Mouse (Mus musculus) retina, embryonic 14.5 days (tissue): Measurements from ENCODE around the gene Cacng8.

ENCODE experiments used
- DNase-seq: peaks from one replicate; pipeline ENCODE4 v3.0.0-alpha.2; 2015; ENCODE audit warnings: low spot score

Cacng8 gene

DNA sequence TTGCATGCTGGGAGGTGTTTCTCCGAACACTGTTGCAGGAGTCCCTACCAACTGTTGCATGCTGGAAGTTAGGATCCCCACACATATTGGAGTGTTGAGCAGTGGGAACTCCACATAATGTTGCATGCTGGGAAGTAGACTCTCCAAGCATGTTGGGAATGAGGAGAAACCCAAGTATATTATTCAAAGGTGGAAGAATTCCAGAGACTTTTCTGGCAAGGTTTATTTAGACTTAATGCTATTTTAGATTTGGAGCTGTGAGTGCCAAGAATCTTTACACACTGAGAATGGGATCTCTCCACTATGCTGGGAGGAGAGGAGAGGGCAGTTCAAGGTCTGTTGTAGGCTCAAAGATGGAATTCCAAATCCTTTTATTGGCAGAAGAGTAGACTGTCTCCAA is 41.6 kb downstream of the Cacng8 start:
- DNase-seq = no peak

DNA sequence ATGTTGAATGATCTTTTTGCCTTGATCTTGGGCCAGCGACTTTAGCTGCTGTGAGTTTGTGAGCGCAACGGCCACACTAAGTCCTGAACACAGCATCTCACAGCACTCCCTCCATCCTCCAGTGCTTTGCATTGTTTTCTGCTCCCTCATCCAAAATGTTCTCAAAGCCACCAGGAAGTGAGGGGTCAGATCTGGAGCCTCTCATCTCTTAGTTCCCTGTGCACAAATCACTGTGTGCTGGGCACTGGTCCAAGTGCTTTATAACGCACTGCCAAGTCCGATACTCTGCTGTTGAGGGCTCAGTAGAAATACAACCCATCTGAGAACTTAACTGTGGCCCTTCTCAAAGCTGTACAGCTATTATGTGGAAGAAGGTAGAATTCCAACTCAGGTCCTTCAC is 47.5 kb downstream of the Cacng8 start:
- DNase-seq = no peak

DNA sequence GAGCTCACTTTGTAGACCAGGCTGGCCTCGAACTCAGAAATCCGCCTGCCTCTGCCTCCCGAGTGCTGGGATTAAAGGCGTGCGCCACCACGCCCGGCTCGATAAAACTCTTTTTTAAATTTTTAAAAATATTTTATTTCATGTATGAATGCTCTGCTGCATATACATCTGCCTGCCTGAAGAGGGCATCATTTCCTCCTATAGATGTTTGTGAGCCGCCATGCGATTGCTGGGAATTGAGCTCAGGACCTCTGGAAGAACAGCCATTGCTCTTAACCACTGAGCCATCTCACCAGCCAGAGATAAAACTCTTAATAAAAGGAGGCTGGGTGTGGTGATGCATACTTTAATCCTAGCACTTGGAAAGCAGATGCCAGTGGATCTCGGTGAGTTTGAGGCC is 49.5 kb downstream of the Cacng8 start:
- no peak for DNase-seq

DNA sequence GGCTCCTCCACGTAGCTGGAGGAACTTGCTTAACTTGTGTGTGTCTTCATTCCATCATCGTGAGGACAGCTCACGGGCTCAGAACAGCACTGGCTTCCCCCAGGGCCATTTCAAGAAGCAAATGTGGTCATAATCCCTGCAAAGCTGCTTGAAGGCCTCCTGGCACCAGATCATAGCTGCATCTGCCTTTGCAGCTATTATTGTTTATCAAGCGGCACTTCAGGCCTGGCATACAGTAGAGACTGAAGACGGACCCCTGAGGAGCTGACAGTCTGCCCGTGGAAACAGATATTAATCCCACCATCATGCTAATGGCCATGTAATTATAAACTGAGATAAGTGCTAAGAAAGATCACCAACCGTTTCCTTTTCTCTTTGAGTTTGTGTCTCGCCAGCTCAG is 50.0 kb downstream of the Cacng8 start:
- no peak for DNase-seq

DNA sequence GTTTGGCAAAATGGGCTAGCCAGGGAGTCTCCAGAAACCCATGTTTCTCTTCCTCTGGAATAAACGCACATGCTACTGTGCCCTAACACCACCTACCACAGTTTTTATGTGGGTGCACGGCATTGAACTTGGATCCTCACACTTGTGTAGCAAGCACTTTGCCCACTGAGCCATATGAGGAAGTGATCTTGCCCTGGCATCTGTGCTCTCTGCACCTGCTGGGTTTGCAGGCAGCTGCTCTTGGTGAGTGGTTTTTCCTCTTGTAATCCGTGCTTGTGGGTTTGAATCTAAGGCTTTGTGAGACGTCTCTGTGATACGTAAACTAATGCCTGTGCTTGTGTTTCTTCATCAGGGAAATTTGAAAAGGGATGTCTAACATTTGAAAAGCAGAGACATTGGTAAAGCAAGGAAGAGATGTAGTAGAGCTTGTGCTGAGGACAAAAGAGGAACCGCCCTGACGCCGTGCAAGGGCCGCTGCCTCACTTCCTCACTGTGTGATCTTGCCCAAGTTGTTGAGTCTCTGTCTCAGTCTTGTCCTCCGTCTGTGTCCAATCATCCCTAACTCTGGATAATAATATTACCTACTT is 52.1 kb downstream of the Cacng8 start:
- no peak for DNase-seq

DNA sequence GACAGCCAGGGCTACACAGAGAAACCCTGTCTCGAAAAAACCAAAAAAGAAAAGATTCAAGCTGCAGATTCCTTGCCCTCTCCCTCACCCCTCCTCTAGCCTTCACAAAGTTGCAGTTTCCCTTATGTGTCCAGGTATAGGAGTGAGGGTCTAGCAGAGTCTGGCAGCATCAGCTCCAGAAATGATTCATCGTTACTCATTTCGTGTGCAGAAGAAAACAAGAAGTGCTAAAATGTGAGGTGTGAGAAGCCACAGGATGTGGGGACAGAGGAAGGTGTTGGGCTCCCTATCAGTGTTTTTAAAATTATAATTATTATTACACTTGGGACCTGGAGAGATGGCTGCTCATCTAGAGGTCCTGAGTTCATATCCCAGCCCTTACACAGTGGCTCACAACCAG is 54.2 kb downstream of the Cacng8 start:
- DNase-seq = no peak

DNA sequence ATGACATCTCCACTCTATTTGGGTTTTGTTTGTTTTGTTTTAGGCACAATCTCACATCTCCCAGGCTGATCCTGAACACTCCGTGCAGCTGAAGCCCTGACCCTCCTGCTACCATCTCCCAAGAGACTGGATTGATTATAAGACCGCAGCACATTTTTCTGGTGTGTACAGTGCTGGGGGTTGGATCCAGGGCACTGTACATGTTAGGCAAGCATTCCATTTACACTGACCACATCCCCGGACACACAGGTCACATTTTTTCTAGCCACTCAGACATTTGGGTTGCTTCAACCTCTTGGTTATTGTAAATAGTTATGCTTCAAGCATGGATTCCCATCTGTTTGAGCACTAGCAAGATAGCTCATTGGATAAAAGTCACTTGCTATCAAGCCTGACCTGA is 56.1 kb downstream of the Cacng8 start:
- no peak for DNase-seq

DNA sequence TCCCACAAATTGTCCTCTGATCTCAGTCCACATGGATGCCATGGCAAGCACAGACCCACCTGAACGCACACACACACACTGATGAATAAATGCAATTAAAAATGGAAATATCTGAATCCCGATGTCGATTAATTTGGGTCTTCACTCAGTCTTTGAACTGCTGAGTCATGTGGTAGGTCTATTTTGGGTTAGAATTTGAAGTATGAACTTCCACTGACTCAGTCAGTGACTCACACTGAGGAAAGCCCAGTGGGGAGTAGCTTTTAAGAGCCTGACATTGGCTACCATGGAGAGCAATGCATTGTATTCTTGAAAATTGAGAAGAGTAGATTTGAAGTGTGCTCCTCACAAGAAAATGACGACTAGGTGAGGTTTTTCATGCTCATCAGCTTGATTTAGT is 56.5 kb downstream of the Cacng8 start:
- DNase-seq = no peak

DNA sequence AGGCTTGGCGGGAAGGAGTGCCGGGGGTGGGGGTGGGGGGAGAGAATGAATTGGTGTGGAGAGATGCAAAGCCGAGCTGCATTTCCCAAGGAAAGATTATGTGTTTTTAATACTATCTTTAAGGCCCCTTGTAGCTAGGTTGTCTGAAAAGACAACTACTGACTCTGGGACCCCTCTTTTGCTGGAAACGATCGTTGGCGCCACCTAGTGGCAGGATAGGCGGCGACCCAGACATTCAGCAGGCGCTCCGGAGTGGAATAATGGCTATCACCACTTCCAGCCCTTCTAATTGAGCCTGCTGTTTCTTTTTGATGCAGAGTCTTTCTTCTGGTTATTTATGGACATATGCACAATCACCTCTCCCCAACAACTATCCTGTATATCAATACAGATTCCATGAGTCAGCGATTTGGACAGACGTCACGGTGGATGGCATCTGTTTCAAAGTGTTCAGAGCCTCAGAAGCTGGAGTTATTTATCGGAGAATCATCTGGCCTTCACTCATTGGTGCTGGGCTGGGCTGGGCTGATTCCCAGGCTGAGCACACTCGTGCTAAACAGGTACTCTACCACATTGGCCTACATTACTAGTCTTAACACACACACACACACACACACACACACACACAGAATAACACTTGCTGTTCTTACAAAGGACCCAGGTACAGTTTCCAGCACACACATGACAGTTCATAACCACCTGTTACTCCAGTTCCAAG is 58.4 kb downstream of the Cacng8 start:
- DNase-seq = peak; percentile 83

DNA sequence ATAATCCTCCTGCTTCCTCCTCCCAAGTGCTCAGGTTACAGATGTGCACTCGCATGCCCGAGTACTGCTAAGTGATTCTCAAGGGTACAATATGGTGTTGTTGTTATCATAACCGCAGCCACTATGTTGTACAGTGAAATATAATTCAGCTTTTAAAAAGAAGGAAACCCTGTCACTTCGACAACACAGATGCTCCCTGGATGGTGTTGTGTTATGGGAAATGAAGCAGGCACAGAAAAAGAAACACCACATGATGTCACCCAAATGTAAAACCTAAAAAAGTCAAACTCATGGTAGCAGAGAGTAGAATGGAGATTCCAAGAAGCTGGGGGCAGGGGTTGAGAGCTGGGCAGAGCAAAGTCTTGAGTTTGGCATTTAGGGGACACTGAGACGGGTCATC is 60.2 kb downstream of the Cacng8 start:
- no peak for DNase-seq

DNA sequence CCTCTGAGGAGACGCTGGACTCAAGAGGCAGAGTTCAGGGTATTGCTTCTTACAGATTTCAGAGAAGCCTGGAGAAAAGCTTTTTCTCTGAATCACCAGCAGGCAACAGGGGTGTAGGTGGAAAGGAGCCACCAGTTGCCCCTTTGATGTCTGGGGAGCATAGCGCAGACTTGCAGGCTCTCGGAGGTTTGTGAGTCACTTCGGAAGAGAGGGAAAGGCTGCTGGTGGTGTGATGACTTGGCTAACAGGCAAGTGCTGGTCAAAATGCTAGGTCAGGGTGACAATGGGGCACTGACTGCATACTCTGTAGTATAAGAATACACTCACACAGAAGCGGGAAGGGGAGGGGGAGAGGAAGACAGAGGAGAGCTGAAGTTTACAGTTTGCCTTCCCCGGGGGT is 60.7 kb downstream of the Cacng8 start:
- no peak for DNase-seq

DNA sequence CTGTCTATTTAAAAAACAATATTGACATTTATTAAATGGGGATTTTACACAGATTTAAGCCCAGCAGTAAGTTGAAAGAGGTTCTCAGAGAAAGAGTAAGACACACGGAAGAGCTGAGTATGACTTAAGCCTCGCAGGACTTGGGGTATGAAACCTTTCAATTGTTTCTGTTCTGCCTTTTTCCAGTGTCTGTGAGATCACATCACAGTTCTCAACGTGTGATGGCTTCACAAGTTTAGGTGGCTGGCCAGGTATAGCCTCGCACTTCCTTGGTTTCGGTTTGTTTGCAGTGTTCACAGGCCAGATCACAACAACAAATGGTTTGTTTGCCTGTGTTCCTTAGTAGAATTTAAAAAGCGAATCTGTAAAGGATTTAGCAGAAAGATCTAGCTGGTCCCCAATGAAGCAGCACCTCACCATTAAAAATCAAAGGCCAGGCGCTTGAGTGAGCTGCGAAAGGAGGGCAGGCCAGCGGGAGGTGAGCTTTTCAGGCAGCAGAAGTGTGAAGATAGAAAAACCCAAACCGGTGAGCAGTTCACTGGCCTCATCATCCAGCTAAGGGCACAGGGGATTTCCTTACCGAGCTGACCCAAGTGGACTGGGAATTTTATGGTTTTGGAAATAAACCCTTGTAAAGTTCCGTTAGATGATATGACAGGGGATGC is 62.5 kb downstream of the Cacng8 start:
- DNase-seq = no peak

DNA sequence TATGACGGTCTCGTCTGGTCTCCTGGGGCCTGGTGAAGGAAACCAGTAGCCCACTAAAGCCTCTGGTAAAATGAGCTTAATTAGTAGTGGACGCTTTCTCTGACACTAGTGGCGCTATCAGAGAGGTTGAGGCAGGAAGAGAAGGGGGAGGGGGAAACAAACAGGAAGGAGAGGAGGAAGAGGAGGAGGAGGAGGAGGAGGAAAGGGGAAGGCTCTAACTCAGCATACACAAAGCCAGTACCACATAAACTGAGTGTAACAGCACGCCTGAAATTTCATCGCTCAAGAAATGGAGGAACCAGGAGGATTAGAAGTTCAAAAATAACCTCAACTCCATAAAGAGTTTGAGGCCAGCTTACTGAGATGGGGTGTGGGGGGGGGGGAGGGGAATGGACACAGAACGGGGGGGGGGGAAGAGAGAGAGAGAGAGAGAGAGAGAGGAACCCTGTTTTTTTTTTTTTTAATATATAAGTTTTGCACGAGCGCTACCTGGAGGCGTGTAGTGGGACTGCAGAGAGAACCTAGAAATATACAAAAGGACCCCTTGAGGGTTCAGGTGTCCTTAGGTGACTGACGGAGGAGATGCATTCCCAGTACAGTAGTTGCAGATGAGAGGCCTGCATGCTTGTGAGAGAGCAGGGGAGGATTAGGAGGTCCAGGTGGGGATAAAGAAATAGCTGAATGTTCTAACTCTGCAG is 63.2 kb downstream of the Cacng8 start:
- peak; percentile 45 for DNase-seq

DNA sequence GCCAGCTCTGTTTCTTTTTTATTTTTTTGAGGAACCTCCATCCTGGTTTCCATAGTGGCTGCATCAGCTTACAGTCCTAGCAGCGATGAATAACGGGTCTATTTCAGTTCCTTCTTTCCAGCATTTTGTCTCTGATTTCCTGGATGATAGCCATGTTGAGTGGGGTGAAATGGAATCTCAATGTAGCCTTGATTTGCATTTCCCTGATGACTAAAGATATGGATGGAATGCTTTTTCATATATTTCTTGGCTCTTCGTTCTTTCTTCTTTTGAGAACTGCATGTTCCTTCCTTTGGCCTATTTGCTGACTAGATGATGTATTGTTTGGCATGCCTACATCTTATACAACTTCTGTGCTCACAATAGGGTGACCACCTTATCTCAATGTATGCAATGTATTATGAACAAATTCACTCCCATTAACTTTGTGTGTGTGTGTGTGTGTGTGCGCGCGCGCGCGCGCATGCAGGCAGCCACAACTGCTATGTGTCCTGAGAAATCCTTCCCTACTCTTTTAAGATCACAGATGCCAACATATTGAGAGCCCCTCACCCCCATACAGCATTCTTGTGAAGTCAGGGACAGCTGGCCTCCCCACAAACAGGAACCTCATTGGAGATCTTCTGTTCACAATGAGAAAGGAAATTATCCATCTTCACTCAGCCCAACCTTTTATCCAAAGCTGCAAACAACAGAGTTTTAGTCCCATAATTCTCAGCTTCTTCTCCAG is 66.8 kb downstream of the Cacng8 start:
- DNase-seq = no peak

DNA sequence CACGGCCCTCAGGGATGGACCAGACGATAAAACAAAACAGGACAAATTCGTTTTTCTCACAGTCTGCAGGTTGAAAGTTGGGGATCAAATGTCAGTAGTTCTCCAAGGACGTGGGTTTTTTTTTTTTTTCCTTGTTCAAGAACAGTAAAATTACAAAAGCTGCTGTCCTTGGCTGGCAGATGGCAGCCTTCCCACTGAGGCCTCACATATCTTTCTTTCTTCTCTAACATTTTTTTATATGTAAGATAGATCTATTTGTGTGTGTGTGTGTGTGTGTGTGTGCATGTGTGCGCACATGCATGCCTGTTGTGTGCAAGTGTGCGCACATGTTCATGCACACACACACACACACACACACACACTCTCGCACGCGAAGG is 67.3 kb downstream of the Cacng8 start:
- DNase-seq = no peak

DNA sequence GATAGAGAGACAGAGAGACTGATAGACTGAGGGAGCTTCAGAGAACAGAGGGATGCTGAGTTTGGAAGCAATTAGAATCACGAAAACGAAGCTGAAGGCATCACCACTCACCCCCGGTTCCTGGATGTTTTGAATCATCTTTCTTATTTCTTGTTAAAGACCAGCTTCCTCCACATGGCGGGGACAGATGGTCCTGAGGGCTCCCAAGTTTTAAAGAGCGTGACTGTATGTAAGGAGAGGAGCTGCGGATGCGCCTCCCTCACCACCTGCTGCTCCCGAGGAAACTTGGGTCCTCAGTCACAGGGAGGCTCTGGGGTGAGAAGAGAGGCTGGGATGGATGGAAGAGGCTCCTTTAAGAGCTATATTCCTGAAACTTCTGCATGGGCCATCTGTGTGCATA is 69.8 kb downstream of the Cacng8 start:
- DNase-seq = no peak

DNA sequence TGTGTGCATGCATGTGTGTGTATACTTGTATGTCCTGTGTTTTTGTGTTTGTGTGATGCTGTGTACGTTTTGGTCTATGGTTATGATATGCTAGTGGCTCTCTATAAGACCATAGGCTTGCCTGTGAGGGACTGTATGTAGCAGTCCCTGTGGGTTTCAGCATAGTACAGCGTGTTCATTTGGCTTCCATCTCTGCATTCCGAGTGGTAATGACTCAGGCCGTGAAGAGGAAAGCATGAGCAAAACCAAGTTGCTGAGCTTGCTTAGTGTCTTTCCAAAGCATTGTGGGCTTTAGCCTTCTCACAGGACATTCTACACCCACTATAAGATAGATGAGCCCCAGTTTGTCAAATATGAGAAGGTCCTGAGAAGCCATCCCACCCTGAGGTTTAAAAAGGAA is 72.8 kb downstream of the Cacng8 start:
- no peak for DNase-seq
